Mouse (Mus musculus) lung, postnatal 0 days (tissue): ENCODE measurements around the gene Gtf2ird1.

ENCODE experiments used
- CTCF ChIP-seq: IDR thresholded peaks from 2 replicates; pipeline ENCODE4 v1.5.1; 2016; ENCODE audit warnings: antibody characterized with exemption, mild to moderate bottlenecking
- EP300 ChIP-seq: IDR thresholded peaks from 2 replicates; pipeline ENCODE4 v1.6.1; 2016; ENCODE audit warnings: antibody characterized with exemption, mild to moderate bottlenecking, control low read depth

DNA sequence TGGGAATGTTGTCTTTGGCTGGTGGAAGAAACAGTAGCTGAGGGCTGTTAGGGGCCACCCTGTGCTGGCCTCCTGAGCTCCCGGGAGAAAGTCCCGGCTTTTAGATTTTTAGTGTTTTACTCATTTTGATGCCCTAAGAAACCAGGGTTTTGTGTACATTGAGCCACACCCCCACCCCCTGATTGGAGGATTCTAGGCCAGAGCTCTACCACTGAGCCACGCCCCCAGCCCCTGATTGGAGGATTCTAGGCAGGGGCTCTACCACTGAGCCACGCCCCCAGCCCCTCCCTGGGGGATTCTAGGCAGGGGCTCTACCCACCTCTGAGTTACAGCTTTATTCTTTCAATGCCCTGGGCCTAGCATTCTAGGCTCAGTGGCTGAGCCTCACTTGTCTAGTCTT, 97.4 kb downstream of the Gtf2ird1 start:
- TF ChIP-seq CTCF (no peak), EP300 (no peak)
